Mouse (Mus musculus) forebrain, embryonic 16.5 days (tissue): ENCODE measurements around the gene Ccdc154. TPM values are rescaled to one million over a fixed set of nuclear protein-coding genes. Genes with fewer than 3 reads are reported as not detected.

Source experiments
- ATAC-seq: fragments of 200-750 bp; cut with Nextera tagmentation; 2 replicates; pipeline ENCODE4 v1.8.0; 2017; ENCODE audit warnings: mild to moderate bottlenecking, moderate library complexity
- H3K27ac ChIP-seq: fragments of 300-500 bp; sonication (generic); 2 replicates; pipeline ENCODE4 v1.5.1; 2014; ENCODE audit warnings: low read length, control low read depth
- H3K27me3 ChIP-seq: fragments of 300-500 bp; sonication (generic); replicated peaks from 2 replicates; pipeline ENCODE4 v1.6.1; 2014; ENCODE audit warnings: low read length; ENCODE audit not compliant: control insufficient read depth, insufficient read depth
- H3K36me3 ChIP-seq: fragments of 300-500 bp; sonication (generic); 2 replicates; pipeline ENCODE4 v1.6.1; 2014; ENCODE audit not compliant: control insufficient read depth, insufficient read depth
- H3K4me1 ChIP-seq: fragments of 300-500 bp; sonication (generic); replicated peaks from 2 replicates; pipeline ENCODE4 v1.6.1; 2014; ENCODE audit warnings: low read length; ENCODE audit not compliant: control insufficient read depth, insufficient read depth
- H3K4me2 ChIP-seq: fragments of 300-500 bp; sonication (generic); 2 replicates; pipeline ENCODE4 v1.6.1; 2014; ENCODE audit warnings: mild to moderate bottlenecking, low read length, control low read depth
- H3K4me3 ChIP-seq: fragments of 300-500 bp; sonication (generic); replicated peaks from 2 replicates; pipeline ENCODE4 v1.5.1; 2014; ENCODE audit warnings: mild to moderate bottlenecking, low read length, control low read depth
- H3K9ac ChIP-seq: fragments of 300-500 bp; sonication (generic); replicated peaks from 2 replicates; pipeline ENCODE4 v1.6.1; 2014; ENCODE audit warnings: low read depth, low read length, control low read depth
- H3K9me3 ChIP-seq: fragments of 300-500 bp; sonication (generic); 2 replicates; pipeline ENCODE4 v1.6.1; 2016; ENCODE audit warnings: low read length; ENCODE audit not compliant: control insufficient read depth
- WGBS: fragments of 180-500 bp; shearing (Covaris S2); extraction: QIAGEN DNeasy Blood & Tissue Kit; methylation state at CpG from one replicate; pipeline ENCODE4 v1.1.7; 2014; 5-methylcytosine and 5-hydroxymethylcytosine counted together
- polyA plus RNA-seq: library from polyadenylated mRNA; unstranded; fragments of >200 nt; fragmentation: Nextera tagmentation; extraction: Ambion mirVana; gene quantifications from 2 replicates; pipeline ENCODE4 v1.2.1, GENCODE M21; 2015

The Ccdc154 gene
- polyA plus RNA-seq, 1 experiment from 2014 or later, result not detected

DNA sequence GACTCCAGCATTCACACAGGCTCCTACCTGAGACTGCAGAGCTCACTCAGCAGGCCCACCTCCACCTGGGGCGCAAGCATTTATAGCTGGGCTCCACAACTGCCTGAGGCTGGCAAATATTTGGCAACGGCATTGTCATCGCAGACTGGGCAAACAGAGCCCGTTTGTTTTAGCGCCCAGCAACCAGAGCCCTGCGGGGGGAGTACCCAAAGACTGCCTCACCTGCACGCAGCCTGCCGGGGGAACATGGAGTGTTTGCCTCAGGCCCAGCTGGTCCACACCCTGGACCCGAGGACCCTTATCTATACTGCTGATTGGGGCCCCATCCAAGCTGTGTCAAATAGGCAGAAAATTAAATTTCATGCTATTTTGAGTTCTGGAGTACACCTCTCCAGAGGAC lies 13.2 kb downstream of the Ccdc154 start, which contains the start of gene Gm38655:
Gene Gm38655, minus strand, starts transcription at position 61 of the 400 bp plus-strand sequence.
- H3K9ac ChIP-seq, result no peak within 1 kb of the TSS
- WGBS, result 77% methylated on average over 9 of the region's 9 CpGs
- no peak for ATAC-seq

DNA sequence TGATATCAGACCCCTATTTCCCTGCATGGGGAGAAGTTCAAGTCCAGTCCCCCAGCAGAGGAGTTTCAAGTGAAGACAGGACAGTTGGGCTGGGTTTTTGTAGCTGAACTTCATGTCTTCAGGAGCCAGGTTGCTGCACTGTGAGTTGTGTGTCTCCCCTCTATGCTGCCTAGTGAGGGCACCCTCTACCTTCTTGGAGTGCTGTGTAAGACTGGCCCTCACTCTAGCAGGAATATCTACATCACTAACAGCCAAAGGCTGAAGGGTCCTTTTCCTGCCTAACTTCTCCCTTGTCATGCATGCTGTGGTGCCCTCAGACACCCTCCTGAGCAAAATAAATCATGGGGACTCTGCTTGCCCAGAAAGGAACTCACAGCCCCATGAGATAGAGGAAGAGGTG lies 21.0 kb downstream of the Ccdc154 start:
- Histone ChIP-seq H3K4me1 (peaks cover 24% of the 10 kb centered on the region), H3K36me3 (no peaks in the 10 kb centered on the region), H3K27me3 (no peaks in the 10 kb centered on the region; the same call in 1 of the 2 replicates), H3K9me3 (no peaks in the 10 kb centered on the region), H3K4me2 (peak overlapping the region; percentile 85), H3K9ac (no peak overlapping the region), H3K27ac (no peak overlapping the region), H3K4me3 (no peak overlapping the region)
- no peak for ATAC-seq

More for the DNA sequence above, 13.2 kb downstream of the Ccdc154 start, which contains the start of gene Gm38655:
- H3K4me3 ChIP-seq, result no peak within 1 kb of the TSS
- H3K9me3 ChIP-seq, result no peaks in the 10 kb centered on the region
- no peak within 1 kb of the TSS for H3K27ac ChIP-seq
- no peak within 1 kb of the TSS for H3K4me2 ChIP-seq
- no peaks in the 10 kb centered on the region for H3K36me3 ChIP-seq
- no peaks in the 10 kb centered on the region; the same call in 1 of the 2 replicates for H3K27me3 ChIP-seq
- no peaks in the 10 kb centered on the region for H3K4me1 ChIP-seq

GRCm38 (mm10) chr17:25184129-25184691 lies 21.9 kb downstream of the Ccdc154 start, which contains the start of gene BC003965:
Gene BC003965 (plus strand): TSS chr17:25184554.
- peak; percentile 91 for ATAC-seq
- H3K4me1 ChIP-seq, result peaks cover 28% of the 10 kb centered on the region
- H3K27ac ChIP-seq, result peak within 1 kb of the TSS; percentile 95
- peak within 1 kb of the TSS; percentile 100 for H3K4me2 ChIP-seq
- H3K9me3 ChIP-seq, result no peaks in the 10 kb centered on the region
- H3K4me3 ChIP-seq, result peak within 1 kb of the TSS; percentile 96
- no peaks in the 10 kb centered on the region for H3K36me3 ChIP-seq
- WGBS, result under 1% methylated on average over 50 of the region's 50 CpGs
- H3K27me3 ChIP-seq, result no peaks in the 10 kb centered on the region; the same call in 1 of the 2 replicates
- peak within 1 kb of the TSS; percentile 88 for H3K9ac ChIP-seq

DNA sequence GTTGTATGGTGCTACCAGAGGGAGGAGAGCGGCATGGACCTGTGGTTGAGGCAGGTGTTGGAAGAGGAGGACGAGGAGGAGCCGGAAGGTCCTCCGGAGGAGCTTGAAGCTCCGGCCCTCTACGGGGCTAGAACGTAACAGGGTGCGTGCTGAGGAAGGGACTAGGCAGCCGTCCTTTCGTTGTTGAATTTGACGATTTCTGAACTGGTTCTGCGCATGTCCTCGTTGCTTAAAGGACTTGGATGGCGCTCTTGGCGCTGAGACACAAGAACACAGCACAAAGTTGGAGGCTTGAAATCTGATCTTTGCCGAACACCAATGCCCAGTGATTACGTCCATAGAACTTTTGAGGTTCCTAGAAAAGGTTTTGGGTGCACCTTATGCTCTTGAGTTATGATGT lies 22.7 kb downstream of the Ccdc154 start:
- H3K27ac ChIP-seq, result no peak overlapping the region
- peak overlapping the region; percentile 70 for H3K9ac ChIP-seq
- no peaks in the 10 kb centered on the region for H3K9me3 ChIP-seq
- H3K4me3 ChIP-seq, result peak overlapping the region; percentile 96
- H3K4me1 ChIP-seq, result peaks cover 35% of the 10 kb centered on the region
- no peaks in the 10 kb centered on the region for H3K36me3 ChIP-seq
- WGBS, result 9% methylated on average over 17 of the region's 17 CpGs
- ATAC-seq, result peak; percentile 5
- peak overlapping the region; percentile 100 for H3K4me2 ChIP-seq
- H3K27me3 ChIP-seq, result no peaks in the 10 kb centered on the region; the same call in 1 of the 2 replicates

GRCm38 (mm10) chr17:25187784-25188149 lies 25.5 kb downstream of the Ccdc154 start:
- 5% methylated on average over 11 of the region's 11 CpGs for WGBS
- H3K27ac ChIP-seq, result peak overlapping the region; percentile 67

DNA sequence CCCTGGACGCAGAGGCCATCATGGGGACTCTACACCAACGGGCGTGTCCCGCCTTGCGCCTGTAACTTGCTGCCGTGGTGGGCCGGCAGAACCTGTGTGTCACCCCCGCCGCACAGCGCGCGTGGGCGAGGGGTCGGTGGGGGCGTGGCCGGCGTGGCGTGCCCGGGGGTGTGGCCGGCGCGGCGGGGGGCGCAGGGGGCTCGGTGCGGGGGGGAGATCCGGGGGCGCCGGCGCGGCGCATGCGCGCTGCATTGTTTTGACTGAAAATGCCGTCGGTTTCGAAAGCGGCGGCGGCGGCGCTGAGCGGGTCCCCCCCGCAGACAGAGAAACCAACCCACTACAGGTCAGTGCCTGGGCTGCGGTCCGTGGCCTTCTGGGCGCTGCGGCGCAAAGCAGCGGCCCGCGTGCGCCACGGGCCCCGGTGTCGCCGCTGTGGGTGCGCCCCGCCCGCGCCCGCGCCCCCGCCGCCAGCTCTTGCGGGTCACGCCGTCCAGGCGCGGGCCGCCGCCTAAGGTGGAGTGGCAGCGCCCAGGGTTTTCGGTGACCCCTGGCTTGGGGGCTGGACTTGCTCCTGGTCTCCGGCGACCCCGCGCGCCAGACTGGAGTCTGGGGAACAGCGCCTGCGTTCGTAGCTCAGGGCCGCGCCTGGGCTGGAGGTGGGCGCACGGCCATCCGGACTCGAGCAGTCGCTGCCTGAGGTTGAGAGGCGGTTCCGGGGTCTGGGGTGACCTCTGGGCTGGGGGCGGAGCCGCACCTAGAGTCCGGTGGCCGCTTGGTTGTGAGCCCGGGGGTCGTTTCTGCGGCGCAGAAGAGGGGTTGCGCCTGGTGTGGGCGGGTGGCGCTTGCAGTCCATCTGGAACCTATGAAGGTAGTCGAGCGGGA lies 26.1 kb downstream of the Ccdc154 start, which contains the start of gene Unkl:
Gene Unkl, plus strand, starts transcription at position 248 of the 882 bp plus-strand sequence.
- H3K4me1 ChIP-seq, result peaks cover 36% of the 10 kb centered on the region
- H3K4me3 ChIP-seq, result peak within 1 kb of the TSS; percentile 91
- no peaks in the 10 kb centered on the region for H3K36me3 ChIP-seq
- H3K9me3 ChIP-seq, result no peaks in the 10 kb centered on the region
- peak; percentile 18 for ATAC-seq
- WGBS, result under 1% methylated on average over 77 of the region's 104 CpGs
- H3K27ac ChIP-seq, result peak within 1 kb of the TSS; percentile 70
- peak within 1 kb of the TSS; percentile 86 for H3K9ac ChIP-seq
- H3K27me3 ChIP-seq, result no peaks in the 10 kb centered on the region
- H3K4me2 ChIP-seq, result peak within 1 kb of the TSS; percentile 94

More at GRCm38 (mm10) chr17:25187784-25188149, 25.5 kb downstream of the Ccdc154 start:
- Histone ChIP-seq H3K4me3 (peak overlapping the region; percentile 91), H3K9ac (peak overlapping the region; percentile 86), H3K27me3 (no peaks in the 10 kb centered on the region), H3K4me2 (peak overlapping the region; percentile 94), H3K4me1 (peaks cover 37% of the 10 kb centered on the region), H3K9me3 (no peaks in the 10 kb centered on the region), H3K36me3 (no peaks in the 10 kb centered on the region)
- ATAC-seq, result no peak

- no peak for ATAC-seq
- H3K9me3 ChIP-seq, result no peaks in the 10 kb centered on the region
- H3K4me3 ChIP-seq, result peak overlapping the region; percentile 91
- H3K27me3 ChIP-seq, result no peaks in the 10 kb centered on the region
- no peaks in the 10 kb centered on the region for H3K36me3 ChIP-seq
- 2% methylated on average over 16 of the region's 16 CpGs for WGBS
- peak overlapping the region; percentile 94 for H3K4me2 ChIP-seq
- no peak overlapping the region for H3K27ac ChIP-seq
- peaks cover 32% of the 10 kb centered on the region for H3K4me1 ChIP-seq
- peak overlapping the region; percentile 86 for H3K9ac ChIP-seq
These were observed 26.8 kb downstream of the Ccdc154 start for GRCm38 (mm10) chr17:25189091-25189490.

GRCm38 (mm10) chr17:25202401-25202800 lies 40.1 kb downstream of the Ccdc154 start:
- 93% methylated on average over 4 of the region's 4 CpGs for whole genome bisulfite sequencing
- Histone ChIP-seq H3K27me3 (no peaks in the 10 kb centered on the region), H3K36me3 (peaks cover 17% of the 10 kb centered on the region), H3K27ac (no peak overlapping the region), H3K9ac (no peak overlapping the region), H3K9me3 (no peaks in the 10 kb centered on the region), H3K4me2 (no peak overlapping the region), H3K4me1 (no peaks in the 10 kb centered on the region), H3K4me3 (no peak overlapping the region)
- no peak for ATAC-seq

DNA sequence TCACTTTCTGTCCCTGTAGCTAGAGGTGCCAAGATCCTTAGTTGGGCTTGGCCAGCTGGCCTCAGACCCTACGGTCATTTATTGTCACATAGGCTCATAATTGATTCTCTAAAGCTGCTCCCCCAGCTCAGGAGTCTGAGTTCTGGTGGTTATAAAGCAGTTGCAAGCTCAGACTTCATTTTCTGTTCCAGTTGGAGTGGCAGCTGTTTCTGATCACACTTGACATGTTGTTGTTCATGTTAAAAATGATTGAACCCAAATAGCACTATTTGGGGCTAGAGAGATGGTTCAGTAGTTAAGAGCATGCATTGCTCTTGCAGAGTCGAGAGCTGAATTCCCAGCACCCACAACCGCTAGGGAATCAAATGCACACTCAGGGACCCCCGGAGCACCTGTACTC lies 47.7 kb downstream of the Ccdc154 start:
- Histone ChIP-seq H3K9ac (no peak overlapping the region), H3K27ac (no peak overlapping the region), H3K4me1 (no peaks in the 10 kb centered on the region), H3K27me3 (no peaks in the 10 kb centered on the region), H3K36me3 (peaks cover 38% of the 10 kb centered on the region), H3K4me3 (no peak overlapping the region), H3K9me3 (no peaks in the 10 kb centered on the region), H3K4me2 (no peak overlapping the region)
- WGBS, result 89% methylated on average over 4 of the region's 4 CpGs
- no peak for ATAC-seq
